Mouse (Mus musculus): Measurements from ENCODE around the gene Capzb. TPM values are rescaled to one million over a fixed set of nuclear protein-coding genes. Genes with fewer than 3 reads are reported as not detected.
A peak's percentile ranks its signal among the peaks of the same experiment; 100 is the strongest.

Capzb gene
- total RNA-seq, 2 experiments from 2014 or later: 343 to 381 TPM

- DNase-seq (ENCODE audit: low spot score in 2 of 2): no peak
These were observed 41.1 kb downstream of the Capzb start for GRCm38 (mm10) chr4:139233755-139234254.

GRCm38 (mm10) chr4:139234261-139234660 is 41.6 kb downstream of the Capzb start:
- DNase-seq (ENCODE audit: low spot score in 2 of 2): no peak

- no peak for DNase-seq (ENCODE audit: low spot score in 2 of 2)
These were observed 42.9 kb downstream of the Capzb start for GRCm38 (mm10) chr4:139235556-139235955.

- no peak for DNase-seq (ENCODE audit: low spot score in 2 of 2)
These were observed 45.9 kb downstream of the Capzb start for GRCm38 (mm10) chr4:139238612-139239011.

GRCm38 (mm10) chr4:139240334-139240733 is 47.6 kb downstream of the Capzb start:
- no peak for DNase-seq (ENCODE audit: low spot score in 2 of 2)

GRCm38 (mm10) chr4:139241678-139242606 is 49.2 kb downstream of the Capzb start:
- no peak for DNase-seq (ENCODE audit: low spot score in 2 of 2)

- DNase-seq (ENCODE audit: low spot score in 2 of 2): no peak
These were observed 49.9 kb downstream of the Capzb start for GRCm38 (mm10) chr4:139242607-139242955.

GRCm38 (mm10) chr4:139244176-139244575 is 51.5 kb downstream of the Capzb start:
- DNase-seq (ENCODE audit: low spot score in 2 of 2): no peak

GRCm38 (mm10) chr4:139244766-139245165 is 52.1 kb downstream of the Capzb start:
- DNase-seq (ENCODE audit: low spot score in 2 of 2): no peak

GRCm38 (mm10) chr4:139245534-139245933 is 52.8 kb downstream of the Capzb start:
- DNase-seq (ENCODE audit: low spot score in 2 of 2): no peak

- peak in 1 of 2 experiments; percentile 18 for DNase-seq (ENCODE audit: low spot score in 2 of 2)
These were observed 53.6 kb downstream of the Capzb start for GRCm38 (mm10) chr4:139246130-139246877.

- no peak for DNase-seq (ENCODE audit: low spot score in 2 of 2)
These were observed 55.3 kb downstream of the Capzb start for GRCm38 (mm10) chr4:139247966-139248365.

GRCm38 (mm10) chr4:139248736-139249135 is 56.0 kb downstream of the Capzb start:
- DNase-seq (ENCODE audit: low spot score in 2 of 2): no peak

GRCm38 (mm10) chr4:139250043-139250442 is 57.3 kb downstream of the Capzb start:
- DNase-seq (ENCODE audit: low spot score in 2 of 2): no peak

GRCm38 (mm10) chr4:139250886-139251285 is 58.2 kb downstream of the Capzb start:
- no peak for DNase-seq (ENCODE audit: low spot score in 2 of 2)

- peak; percentile 79 for DNase-seq (ENCODE audit: low spot score in 2 of 2)
These were observed 59.5 kb downstream of the Capzb start for GRCm38 (mm10) chr4:139252051-139252760.

- no peak for DNase-seq (ENCODE audit: low spot score in 2 of 2)
These were observed 60.5 kb downstream of the Capzb start for GRCm38 (mm10) chr4:139253206-139253605.

- no peak for DNase-seq (ENCODE audit: low spot score in 2 of 2)
These were observed 63.4 kb downstream of the Capzb start for GRCm38 (mm10) chr4:139256146-139256545.

GRCm38 (mm10) chr4:139256708-139257107 is 64.0 kb downstream of the Capzb start:
- no peak for DNase-seq (ENCODE audit: low spot score in 2 of 2)

GRCm38 (mm10) chr4:139258621-139259301 is 66.1 kb downstream of the Capzb start:
- DNase-seq (ENCODE audit: low spot score in 2 of 2): no peak
